In the genomic region with DNA sequence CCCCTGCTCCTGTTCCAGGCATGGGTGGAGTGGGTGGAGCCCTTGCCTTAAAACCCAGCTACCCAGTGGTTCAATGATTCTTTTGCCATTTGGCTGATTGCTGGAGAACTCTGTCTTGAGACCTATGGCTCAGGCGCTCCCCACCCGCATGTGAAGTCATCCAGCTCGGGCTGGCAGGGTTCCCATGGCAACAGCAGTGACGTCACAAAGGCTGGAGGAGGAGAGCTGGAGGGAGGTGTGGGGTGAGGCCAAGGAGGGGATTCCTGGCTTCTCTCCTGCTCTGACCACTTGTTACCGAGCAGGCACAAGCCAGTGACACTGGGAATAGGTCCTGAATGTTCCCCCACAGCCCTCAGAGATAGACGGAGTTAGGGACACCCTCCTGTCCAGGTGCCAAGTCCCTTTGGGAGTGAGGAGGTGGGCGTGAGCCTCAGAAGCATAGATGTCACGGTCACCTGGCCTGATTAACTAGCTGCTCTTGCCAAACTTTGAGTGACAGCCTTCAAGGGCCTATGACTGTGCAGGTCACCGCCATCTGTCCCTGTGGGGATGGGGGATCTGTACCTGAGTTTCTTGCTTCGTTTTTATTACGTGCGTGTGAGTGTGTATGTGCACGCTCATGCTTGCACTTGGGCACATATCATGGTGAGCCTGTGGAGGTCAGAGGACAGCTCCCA, we compare ENCODE assay signal across 8 mouse cellular contexts. TPM values are rescaled to one million over a fixed set of nuclear protein-coding genes. Genes with fewer than 3 reads are reported as not detected.
DNase-seq lines count a peak whose midpoint lies in the region.

No protein-coding gene starts in this region.

- intact Hi-C loops in heart, postnatal 14 days (cut with DNase I): no loop called here

- DNase-seq in urinary bladder, postnatal 4 days (ENCODE audit: low spot score in 2 of 2): peak; percentile 58 to 85
- no peak for DNase-seq in urinary bladder, adult 2 months (ENCODE audit: low spot score)
- DNase-seq in embryo, embryonic 11.5 days (ENCODE audit: low read depth, low spot score): peak; percentile 68
- peak; percentile 44 to 63 for DNase-seq in heart, postnatal 14 days
- DNase-seq in layer of hippocampus, adult 9-10 months (ENCODE audit: low spot score): peak; percentile 25
- peak; percentile 52 for DNase-seq in lung, postnatal 25 days (ENCODE audit: low spot score)
- DNase-seq in right cerebral cortex, postnatal 36 days (ENCODE audit: low spot score in 2 of 2): peak; percentile 61 to 69
- DNase-seq in gastrocnemius, postnatal 25 days: no peak

RNA-seq across cellular contexts. Expression of a gene that starts 25.0 kb away (rescaled TPM):
- polyA plus RNA-seq in urinary bladder, adult 2 months (2012; rRNA removed): 1.7 and 2.3 TPM in 2 replicates
- under 1 TPM; 0.27 to 0.31 TPM for total RNA-seq in heart, postnatal 14 days (2021)
- not detected for total RNA-seq in gastrocnemius, postnatal 25 days (2021)

Comparison
In these comparisons a context has a peak if more than half of its experiments do, and no peak if none do; other contexts are left out.
1. DNase-seq: peak in urinary bladder, postnatal 4 days (2 of 2), embryo, embryonic 11.5 days (single experiment), heart, postnatal 14 days (2 of 2), layer of hippocampus, adult 9-10 months (single experiment), lung, postnatal 25 days (single experiment) and right cerebral cortex, postnatal 36 days (2 of 2); none in urinary bladder, adult 2 months (single experiment) and gastrocnemius, postnatal 25 days (single experiment).